Mouse (Mus musculus) left cerebral cortex, adult 11 months (tissue): Measurements from ENCODE around the gene Tfip11.
A peak's percentile ranks its signal among the peaks of the same experiment; 100 is the strongest.
"Not testable (repeated sequence)": the region's sequence is repeated elsewhere in the genome, so short reads cannot be mapped to it uniquely, and the experiment has no call there.

Experiments used
- DNase-seq: peaks from one replicate; pipeline ENCODE4 v3.0.0; 2022; ENCODE audit warnings: low spot score

Gene Tfip11

GRCm38 (mm10) chr5:112290536-112290880 lies 35.6 kb upstream of the Tfip11 start:
- no peak for DNase-seq

- no peak for DNase-seq
Measured at GRCm38 (mm10) chr5:112291866-112292265, 34.3 kb upstream of the Tfip11 start.

- no peak for DNase-seq
Measured at GRCm38 (mm10) chr5:112292343-112292980, 33.7 kb upstream of the Tfip11 start.

GRCm38 (mm10) chr5:112293800-112294199 lies 32.4 kb upstream of the Tfip11 start:
- no peak for DNase-seq

- DNase-seq, result no peak
Measured at GRCm38 (mm10) chr5:112294696-112295095, 31.5 kb upstream of the Tfip11 start.

GRCm38 (mm10) chr5:112295162-112295561 lies 31.0 kb upstream of the Tfip11 start:
- no peak for DNase-seq

- DNase-seq, result no peak
Measured at GRCm38 (mm10) chr5:112295564-112295963, 30.6 kb upstream of the Tfip11 start.

- no peak for DNase-seq
Measured at GRCm38 (mm10) chr5:112296404-112297181, 29.6 kb upstream of the Tfip11 start.

GRCm38 (mm10) chr5:112297257-112297656 lies 28.9 kb upstream of the Tfip11 start:
- no peak for DNase-seq

- no peak for DNase-seq
Measured at GRCm38 (mm10) chr5:112298226-112298988, 27.8 kb upstream of the Tfip11 start.

GRCm38 (mm10) chr5:112299399-112299798 lies 26.8 kb upstream of the Tfip11 start:
- DNase-seq, result no peak

- no peak for DNase-seq
Measured at GRCm38 (mm10) chr5:112300112-112300511, 26.0 kb upstream of the Tfip11 start.

GRCm38 (mm10) chr5:112300721-112301308 lies 25.3 kb upstream of the Tfip11 start:
- DNase-seq, result no peak

- no peak for DNase-seq
Measured at GRCm38 (mm10) chr5:112301694-112302093, 24.5 kb upstream of the Tfip11 start.

- DNase-seq, result no peak
Measured at GRCm38 (mm10) chr5:112302310-112302709, 23.8 kb upstream of the Tfip11 start.

GRCm38 (mm10) chr5:112305842-112306241 lies 20.3 kb upstream of the Tfip11 start:
- no peak for DNase-seq

- DNase-seq, result no peak
Measured at GRCm38 (mm10) chr5:112313222-112313885, 12.8 kb upstream of the Tfip11 start.

GRCm38 (mm10) chr5:112316468-112316867 lies 9.7 kb upstream of the Tfip11 start:
- no peak for DNase-seq

GRCm38 (mm10) chr5:112317328-112317727 lies 8.8 kb upstream of the Tfip11 start:
- DNase-seq, result no peak

GRCm38 (mm10) chr5:112319343-112319742 lies 6.8 kb upstream of the Tfip11 start:
- not testable (repeated sequence) for DNase-seq

- no peak for DNase-seq
Measured at GRCm38 (mm10) chr5:112320379-112320778, 5.8 kb upstream of the Tfip11 start.

- DNase-seq, result peak; percentile 84
Measured at GRCm38 (mm10) chr5:112320936-112321335, 5.2 kb upstream of the Tfip11 start.
